Mouse (Mus musculus) bone marrow macrophage, adult 2 months (primary cell): ENCODE data around the gene Rbms3. TPM values are rescaled to one million over a fixed set of nuclear protein-coding genes. Genes with fewer than 3 reads are reported as not detected.

Source experiments
- H3K27ac ChIP-seq: 2 replicates; pipeline ENCODE4 v1.5.1; 2012; ENCODE audit warnings: low read depth, low read length; ENCODE audit not compliant: insufficient read depth
- H3K4me1 ChIP-seq: 2 replicates; pipeline ENCODE4 v1.6.1; 2012; ENCODE audit warnings: low read length; ENCODE audit not compliant: control insufficient read depth, insufficient read depth
- H3K4me3 ChIP-seq: 2 replicates; pipeline ENCODE4 v1.5.1; 2012; ENCODE audit warnings: mild to moderate bottlenecking, low read length, moderate library complexity; ENCODE audit not compliant: insufficient read depth
- CTCF ChIP-seq: IDR thresholded peaks from 2 replicates; pipeline ENCODE4 v1.5.1; 2012; ENCODE audit warnings: low read depth, mild to moderate bottlenecking, low read length, moderate library complexity
- POLR2A ChIP-seq: IDR thresholded peaks from 2 replicates; pipeline ENCODE4 v1.6.1; 2012; ENCODE audit warnings: mild to moderate bottlenecking, low read depth, low read length, borderline replicate concordance
- polyA plus RNA-seq: library from polyadenylated mRNA; stranded (reverse); fragments of >200 nt; gene quantifications from 2 replicates; pipeline ENCODE4 v1.2.4, GENCODE M21; 2012; ENCODE audit not compliant: missing spikeins, insufficient read depth, insufficient read length

Gene Rbms3
- polyA plus RNA-seq, 1 experiment = 0.13 TPM

DNA sequence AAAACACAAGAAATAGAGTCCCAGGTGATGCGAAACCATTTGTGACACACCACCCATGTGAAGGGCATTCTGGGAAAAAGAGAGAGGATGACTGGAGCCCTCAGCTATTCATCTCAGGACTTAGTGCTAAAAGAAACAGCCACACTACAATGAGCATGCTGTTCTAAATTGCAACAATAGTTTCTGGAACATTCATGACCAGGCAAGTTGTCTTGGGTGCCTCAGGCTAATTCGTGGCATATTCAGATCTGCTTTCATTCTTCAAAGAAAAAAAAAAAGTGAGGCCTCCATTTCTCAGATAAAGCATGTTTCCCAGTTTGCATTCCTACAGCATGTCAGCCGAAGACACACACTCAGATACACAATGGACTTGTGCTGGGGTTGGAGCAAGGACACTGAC lies 432.2 kb downstream of the Rbms3 start:
- Histone ChIP-seq H3K4me3 (no peak overlapping the region), H3K4me1 (no peaks in the 10 kb centered on the region), H3K27ac (no peak overlapping the region)
- TF ChIP-seq CTCF (no peak), POLR2A (no peak)

DNA sequence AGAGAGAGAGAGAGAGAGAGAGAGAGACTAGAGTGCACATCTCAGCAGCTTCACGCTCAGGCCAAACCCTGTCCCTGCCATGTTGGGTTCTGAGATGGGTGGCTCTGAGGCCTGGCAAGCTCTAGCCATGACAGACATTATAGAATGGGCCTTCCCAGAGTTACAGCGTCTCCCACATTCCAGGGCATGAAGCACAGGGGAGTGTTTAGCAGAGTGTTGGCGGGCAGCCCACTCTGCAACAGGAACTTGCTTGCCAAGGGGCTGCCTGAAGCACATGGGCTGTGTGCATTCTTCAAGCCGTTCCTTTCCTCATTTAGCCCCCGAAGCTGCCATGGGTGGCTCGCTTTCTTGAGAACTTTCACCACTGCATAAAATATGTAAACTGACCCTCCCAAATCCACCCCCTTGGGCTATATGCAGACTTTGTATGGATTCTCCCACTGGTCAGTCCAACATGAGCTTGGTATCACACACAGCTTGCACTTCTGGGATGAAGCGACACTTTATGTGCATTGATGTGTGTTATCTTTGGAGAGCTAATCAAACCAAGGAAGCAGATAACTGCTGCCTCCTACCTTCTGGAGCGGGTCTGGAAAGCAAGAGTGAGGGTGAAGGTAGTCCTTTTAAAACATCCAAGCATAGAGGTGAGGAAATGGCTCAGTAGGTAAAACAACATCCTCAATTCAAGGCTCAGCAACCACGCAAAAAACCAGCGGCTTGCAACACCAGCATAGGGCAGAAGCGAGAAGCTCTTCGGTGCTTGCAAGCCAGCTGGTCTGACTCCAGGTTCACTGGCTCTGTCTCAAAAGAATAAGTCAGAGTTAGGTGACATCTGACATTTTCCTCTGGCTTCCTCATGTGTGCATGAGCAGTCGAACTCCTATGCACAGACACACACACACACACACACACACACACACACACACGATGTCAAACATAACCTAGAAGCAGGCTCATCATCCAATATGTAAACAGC lies 436.9 kb downstream of the Rbms3 start:
- Histone ChIP-seq H3K4me1 (no peaks in the 10 kb centered on the region), H3K4me3 (no peak overlapping the region), H3K27ac (no peak overlapping the region)
- no peak for TF ChIP-seq POLR2A
- no peak for TF ChIP-seq CTCF

DNA sequence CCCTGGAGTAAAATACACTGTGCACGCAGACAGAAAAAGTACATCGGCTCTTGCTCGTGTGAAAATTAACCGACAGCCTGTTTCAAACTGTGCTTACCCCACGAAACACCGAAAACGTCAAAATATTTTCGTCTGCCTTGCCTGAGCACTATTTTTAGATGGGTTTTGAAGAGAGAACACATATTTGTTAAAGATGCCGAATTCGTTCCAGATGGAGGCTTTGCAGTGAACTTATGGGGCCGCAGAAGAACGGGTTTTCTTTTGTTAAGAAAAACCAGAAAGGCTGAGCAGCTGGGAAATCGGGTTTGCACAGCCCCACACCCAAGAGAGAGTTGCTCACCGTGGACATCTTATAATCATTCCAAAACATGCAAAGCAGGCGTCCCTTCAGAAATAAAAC lies 437.6 kb downstream of the Rbms3 start:
- TF ChIP-seq POLR2A (no peak), CTCF (no peak)

DNA sequence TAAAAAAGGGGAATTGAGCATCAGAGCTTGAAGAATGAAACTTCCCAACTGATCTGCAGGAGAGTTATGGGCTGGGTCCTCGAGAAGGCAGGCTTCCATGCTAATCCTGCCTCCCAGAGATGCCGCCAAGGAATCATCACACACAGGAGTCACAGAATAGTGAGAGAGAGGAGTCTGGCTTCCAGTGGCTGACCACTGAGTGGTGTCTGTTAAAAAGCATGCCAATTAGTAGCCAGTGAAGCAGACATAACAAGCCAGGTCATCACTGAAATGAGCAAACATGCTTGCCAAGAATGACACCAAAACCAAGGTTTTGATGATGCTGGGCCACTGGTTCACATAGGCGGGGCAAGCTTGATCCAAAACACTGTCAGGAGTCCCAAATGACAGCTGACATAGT lies 441.3 kb downstream of the Rbms3 start:
- TF ChIP-seq POLR2A = no peak
- TF ChIP-seq CTCF = no peak
- Histone ChIP-seq H3K4me3 (no peak overlapping the region), H3K27ac (no peak overlapping the region), H3K4me1 (no peaks in the 10 kb centered on the region)

More for the DNA sequence above, 437.6 kb downstream of the Rbms3 start:
- H3K4me1 ChIP-seq = no peaks in the 10 kb centered on the region
- H3K27ac ChIP-seq = no peak overlapping the region
- no peak overlapping the region for H3K4me3 ChIP-seq

DNA sequence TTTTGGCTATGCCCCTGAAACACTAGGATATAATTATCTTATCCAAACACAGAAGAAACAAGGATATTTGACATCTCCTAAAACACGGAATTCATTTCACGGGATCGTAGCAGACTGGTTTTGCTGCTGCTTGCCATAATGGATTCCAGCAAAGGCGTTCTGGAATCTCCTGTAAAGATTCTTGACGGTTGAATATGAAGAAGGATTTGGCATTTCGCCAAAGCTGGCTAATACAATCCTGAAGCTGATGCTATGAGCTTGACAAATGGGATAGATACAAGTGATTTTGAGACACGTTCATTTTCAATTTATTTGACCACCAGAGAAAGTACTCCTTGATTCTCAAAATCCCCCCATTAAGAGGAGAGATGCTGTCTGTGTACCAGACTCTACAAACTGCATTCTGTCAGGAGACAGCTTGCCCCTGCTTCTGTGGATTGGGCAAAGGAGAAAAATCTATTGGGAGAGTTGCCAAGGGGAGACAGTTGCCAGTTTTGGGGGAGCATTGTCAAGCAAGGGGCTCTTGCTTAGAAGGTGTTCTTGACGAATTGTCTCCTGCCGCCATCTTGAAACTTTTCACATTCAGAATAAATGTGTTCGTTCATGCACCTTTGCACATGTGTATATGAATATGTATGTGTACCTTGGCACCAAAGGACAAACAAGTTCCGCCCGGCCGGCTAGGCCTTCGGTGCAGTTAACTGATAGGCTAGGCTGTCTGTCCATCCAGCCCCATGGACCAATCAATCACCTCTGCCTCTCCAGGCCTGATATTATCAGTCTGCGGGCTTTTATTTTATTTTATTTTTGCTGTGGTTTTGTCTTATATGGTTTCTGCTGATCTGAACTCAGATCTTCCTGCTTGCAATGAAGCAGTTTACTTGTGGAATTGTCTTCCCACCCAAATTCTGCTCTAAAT lies 442.3 kb downstream of the Rbms3 start:
- no peaks in the 10 kb centered on the region for H3K4me1 ChIP-seq
- no peak overlapping the region for H3K4me3 ChIP-seq
- TF ChIP-seq CTCF = no peak
- TF ChIP-seq POLR2A = no peak
- H3K27ac ChIP-seq = no peak overlapping the region

DNA sequence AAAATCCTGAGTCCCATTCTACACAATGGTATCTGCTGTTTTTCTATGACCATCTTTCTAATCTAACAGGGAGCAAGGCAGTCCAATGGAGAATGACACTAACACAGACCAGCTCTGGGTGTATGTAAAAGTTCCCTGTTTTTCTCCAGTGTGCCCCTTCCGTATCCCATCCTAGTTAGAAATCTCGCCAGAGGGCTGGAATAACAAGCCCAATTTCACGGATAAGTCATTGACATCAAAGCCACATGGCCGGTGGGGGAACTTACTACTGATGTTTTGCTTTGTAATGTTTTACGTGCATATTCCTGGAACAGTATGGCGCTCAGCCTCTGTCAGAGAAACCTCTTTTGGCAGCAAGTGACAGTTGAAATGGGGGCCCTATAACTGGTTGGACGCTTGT lies 449.1 kb downstream of the Rbms3 start:
- no peaks in the 10 kb centered on the region for H3K4me1 ChIP-seq
- no peak overlapping the region for H3K4me3 ChIP-seq
- TF ChIP-seq CTCF (no peak), POLR2A (no peak)
- H3K27ac ChIP-seq = no peak overlapping the region

DNA sequence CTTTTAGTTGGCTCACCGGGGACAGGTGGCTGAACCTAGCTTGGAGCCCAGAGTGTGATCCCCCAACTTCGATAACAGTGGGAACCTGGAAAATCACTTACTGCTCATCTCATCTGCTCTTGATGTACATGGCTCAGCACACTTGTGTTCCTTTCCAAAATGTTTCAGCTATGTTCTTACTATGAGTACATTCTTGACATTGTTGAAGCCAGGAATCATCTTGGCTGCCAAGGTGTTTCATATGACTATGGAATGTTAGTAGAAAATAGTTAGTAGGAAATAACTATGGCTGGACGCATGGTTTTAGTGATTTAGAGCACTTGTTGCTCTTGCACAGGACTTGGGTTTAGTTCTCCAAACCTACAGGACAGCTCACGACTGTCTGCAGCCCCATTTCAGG lies 451.3 kb downstream of the Rbms3 start:
- TF ChIP-seq POLR2A (no peak), CTCF (no peak)
- Histone ChIP-seq H3K27ac (no peak overlapping the region), H3K4me3 (no peak overlapping the region), H3K4me1 (no peaks in the 10 kb centered on the region)

DNA sequence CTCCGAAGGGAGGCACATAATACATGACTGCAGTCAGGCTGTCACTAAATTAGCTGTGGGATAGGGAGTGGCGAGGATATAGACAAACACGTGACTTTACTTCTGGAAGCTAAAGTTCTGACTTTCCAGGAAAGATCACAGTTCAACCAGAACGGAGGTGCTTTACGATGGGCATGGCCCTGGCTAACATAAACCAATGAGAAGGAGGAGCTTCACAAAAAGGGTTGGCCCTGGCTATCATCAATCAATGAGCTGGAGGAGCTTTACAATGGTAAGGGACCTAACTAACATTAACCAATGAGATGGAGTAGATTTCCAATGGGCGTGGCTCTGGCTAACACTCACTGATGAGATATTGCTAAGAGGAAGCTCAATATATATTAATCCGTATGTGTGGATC lies 457.2 kb downstream of the Rbms3 start:
- Histone ChIP-seq H3K4me1 (no peaks in the 10 kb centered on the region), H3K4me3 (no peak overlapping the region), H3K27ac (no peak overlapping the region)
- TF ChIP-seq CTCF (no peak), POLR2A (no peak)

DNA sequence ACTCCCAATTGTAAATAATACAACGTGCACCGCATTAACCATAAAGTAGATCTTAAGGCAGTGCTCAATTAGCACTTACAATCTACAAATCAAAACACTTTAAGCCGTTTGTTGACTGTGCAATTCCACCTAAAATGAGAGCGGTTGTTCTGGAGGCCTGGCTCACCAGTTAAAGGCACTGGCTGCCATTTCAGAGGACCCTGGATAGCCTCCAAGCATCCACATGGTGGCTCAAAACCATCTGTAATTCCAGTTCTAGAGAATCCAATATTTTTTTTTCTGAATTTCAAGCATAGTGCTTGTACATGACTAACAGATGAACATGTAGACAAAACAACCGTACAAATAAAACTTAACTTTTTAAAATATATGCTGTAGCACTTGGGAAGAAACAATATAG lies 460.5 kb downstream of the Rbms3 start:
- H3K4me3 ChIP-seq = no peak overlapping the region
- no peaks in the 10 kb centered on the region for H3K4me1 ChIP-seq
- H3K27ac ChIP-seq = no peak overlapping the region
- no peak for TF ChIP-seq CTCF
- TF ChIP-seq POLR2A = no peak

DNA sequence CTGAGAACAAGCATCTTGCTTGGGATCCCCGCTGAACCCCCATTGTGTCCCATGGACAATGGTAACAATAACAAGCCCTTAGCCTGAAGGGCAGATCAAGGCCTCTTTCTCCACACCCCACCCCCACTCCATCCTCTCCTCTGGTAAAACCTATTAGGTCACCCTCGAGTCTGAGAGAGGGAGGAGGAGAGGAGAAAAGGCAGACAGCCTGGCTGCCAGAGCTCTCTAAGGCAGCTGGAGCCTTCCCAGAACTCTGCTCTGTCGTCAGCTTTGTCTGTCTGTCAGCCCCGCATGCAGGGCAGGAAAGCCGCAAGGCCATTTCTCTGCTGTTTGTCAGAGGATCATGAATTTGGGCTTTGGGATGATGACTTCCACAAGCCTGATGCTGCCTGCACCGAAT lies 466.6 kb downstream of the Rbms3 start:
- Histone ChIP-seq H3K4me3 (no peak overlapping the region), H3K27ac (no peak overlapping the region)
- no peak for TF ChIP-seq POLR2A
- no peak for TF ChIP-seq CTCF

More for the DNA sequence above, 466.6 kb downstream of the Rbms3 start:
- no peaks in the 10 kb centered on the region for H3K4me1 ChIP-seq
